Mouse (Mus musculus) gastrocnemius, postnatal 10 days (tissue): ENCODE results near the gene Atp5l. TPM values are rescaled to one million over a fixed set of nuclear protein-coding genes. Genes with fewer than 3 reads are reported as not detected.
"Not testable (repeated sequence)": the region's sequence is repeated elsewhere in the genome, so short reads cannot be mapped to it uniquely, and the experiment has no call there.

Source experiments
- DNase-seq: peaks from one replicate; pipeline ENCODE4 v3.0.0; 2021; ENCODE audit warnings: mixed read lengths
- long read RNA-seq, 2 experiments: library from polyadenylated mRNA; stranded (forward); transcript quantifications; one replicate each; pipeline ENCODE4 v2.0.0; 2021
- total RNA-seq, 2 experiments: library from RNA; stranded (reverse); gene quantifications; 2 replicates each; pipeline ENCODE4 v1.2.3; 2021

The Atp5l gene
- total RNA-seq: 100 to 1,000 TPM; 647 to 794 TPM
- long read RNA-seq, experiment 1, full-length matches to known transcripts: 289 of 290 reads
- long read RNA-seq, experiment 1, partial matches to known transcripts: 0 of 290 reads
- long read RNA-seq, experiment 1, other reads (novel, unspliced or antisense): 1 of 290 reads
- long read RNA-seq, experiment 2, full-length matches to known transcripts: 268 of 270 reads
- long read RNA-seq, experiment 2, partial matches to known transcripts: 0 of 270 reads
- long read RNA-seq, experiment 2, other reads (novel, unspliced or antisense): 2 of 270 reads

- peak; percentile 69 for DNase-seq
Observed at GRCm38 (mm10) chr9:44920374-44921122, at the start of gene Atp5l. Gene Atp5l, minus strand, starts transcription at chr9:44920742.

GRCm38 (mm10) chr9:44969450-44969849 lies 48.9 kb upstream of the Atp5l start:
- DNase-seq: no peak

DNA sequence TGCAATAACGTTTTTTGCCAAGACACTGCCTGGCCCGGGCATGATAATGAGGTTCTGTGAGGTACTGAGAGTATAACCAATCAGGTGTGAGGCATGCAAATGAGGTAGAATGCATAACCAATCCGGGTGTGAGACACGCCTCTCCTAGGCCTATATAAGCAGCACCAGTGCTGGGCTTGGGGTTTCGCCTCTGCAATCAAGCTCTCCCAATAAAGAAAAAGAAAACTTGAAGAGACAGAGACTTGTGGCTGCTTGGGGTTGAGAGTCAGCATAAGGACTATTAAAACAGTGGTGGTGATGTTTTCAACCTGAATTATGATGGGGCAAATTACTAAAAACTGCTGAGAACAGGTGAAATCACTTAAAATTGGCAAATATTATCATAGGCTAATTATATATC lies 47.2 kb upstream of the Atp5l start:
- not testable (repeated sequence) for DNase-seq

DNA sequence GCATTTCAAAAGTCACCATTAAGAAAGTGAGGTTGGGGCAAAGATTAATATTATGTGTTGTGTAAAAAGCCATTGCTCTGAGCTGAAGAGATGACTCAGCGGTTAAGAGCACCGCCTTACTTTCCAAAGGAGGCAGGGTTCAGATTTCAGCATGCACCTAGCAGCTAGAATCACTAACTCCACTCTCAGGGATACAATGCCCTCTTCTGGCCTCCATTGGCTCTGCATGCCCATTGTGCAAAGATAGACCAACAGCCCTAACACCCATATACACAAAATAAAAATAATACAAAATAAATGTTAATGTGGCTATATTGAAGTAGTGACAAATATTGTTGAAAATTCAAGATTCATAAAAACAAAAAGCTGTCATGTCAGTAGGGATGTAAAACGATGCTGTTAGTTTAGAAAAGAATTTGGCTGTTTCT lies 46.3 kb upstream of the Atp5l start:
- DNase-seq: peak; percentile 63

GRCm38 (mm10) chr9:44965833-44966466 lies 45.4 kb upstream of the Atp5l start:
- DNase-seq: no peak

DNA sequence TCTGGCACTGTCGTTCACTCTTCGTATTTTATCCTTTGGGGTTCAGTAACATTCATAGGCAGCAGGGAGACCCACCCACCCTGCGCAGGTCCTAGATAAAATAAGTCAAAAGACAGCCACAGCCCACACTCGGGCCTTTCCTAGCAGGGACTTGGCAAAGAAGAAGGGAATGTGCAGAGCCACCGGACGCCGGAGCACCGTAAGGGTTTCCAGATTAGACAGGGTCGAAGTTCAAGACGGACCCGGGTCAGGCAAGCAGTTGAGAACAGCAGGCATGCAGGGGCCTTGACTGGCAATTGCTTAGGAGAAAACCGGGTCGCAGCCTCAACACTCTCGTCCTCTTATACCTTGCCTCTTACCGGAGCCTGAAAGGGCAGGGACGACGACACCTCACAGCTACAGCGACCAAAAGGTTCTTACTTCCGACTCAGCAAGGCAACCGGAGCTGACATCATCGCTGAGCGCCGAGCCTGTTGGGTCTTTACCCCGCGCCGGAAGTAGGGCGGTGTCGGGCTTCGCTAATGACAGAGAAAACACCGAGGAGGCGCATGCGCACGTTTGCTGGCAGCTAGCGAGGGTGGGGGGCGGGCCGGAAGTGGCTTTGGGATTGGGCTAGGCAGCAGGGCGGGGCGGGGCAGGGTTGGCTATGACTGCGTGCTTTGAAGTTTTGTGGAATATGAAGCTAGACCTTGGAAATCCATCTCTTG lies 44.7 kb upstream of the Atp5l start, which contains the start of gene Ube4a:
TSS of gene Ube4a (minus strand) at position 475 of the 707 bp plus-strand sequence.
- DNase-seq: peak; percentile 99

DNA sequence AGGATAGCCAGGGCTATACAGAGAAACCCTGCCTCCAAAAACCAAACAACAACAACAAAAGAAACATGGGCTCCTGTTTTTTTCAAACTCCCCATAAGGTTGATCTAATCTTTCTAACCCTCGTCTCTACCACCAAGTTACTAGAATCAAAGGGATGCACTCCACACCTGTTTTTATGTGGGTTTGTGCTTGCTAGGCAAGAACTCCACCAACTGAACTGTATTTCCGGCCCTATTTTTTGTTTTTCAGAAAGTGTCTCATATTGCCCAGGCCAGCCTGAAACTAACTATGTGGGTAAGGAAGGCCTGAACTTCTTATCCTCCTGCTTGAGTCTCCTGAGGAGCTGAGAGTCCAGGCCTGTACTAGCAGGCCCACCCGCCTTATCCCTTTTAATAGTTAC lies 33.9 kb upstream of the Atp5l start:
- DNase-seq: no peak

- no peak for DNase-seq
Observed at GRCm38 (mm10) chr9:44947836-44948235, 27.3 kb upstream of the Atp5l start.

DNA sequence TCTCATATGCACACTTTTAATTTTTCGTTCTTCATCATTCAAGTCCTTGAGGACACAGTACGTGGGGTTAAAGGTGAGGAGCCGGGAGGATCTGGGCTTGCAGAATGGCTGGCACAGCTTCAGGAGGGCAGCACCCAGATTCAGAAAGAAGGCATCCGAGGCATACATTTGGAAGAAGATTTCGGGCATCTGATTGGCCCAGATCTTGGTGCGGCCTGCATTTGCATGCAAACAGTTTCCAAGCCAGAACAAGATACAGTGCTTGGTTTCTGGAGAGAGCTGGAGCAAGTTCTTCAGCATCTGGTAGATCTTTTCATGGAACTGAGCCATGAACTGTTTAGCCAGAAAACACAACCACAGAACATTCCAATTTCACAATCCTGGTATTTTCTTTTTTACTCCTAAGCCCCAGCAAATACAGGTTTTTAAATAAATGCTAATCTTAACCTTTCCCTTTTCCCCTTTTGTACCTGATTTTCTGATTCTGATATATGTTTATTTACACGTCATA lies 25.7 kb upstream of the Atp5l start:
- no peak for DNase-seq

DNA sequence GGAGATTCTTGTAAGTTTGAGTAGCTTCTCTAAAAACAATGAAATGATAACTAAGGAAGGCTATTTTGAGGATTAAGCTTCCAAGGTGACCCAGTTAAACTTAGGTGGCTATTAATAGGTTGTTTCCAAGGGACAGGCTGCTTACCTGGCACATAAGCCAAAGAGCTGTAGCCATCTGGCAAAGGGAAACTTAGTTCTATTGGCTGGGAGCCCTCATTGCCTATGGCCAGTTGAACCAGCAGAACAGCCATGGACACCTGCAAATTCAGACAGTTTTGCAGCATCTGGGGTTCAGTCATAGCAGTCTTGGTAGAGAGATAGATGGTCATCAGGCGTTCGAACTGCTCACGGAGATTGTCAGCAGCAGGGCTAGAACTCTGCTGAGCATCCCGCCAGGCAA lies 21.9 kb upstream of the Atp5l start:
- no peak for DNase-seq

- no peak for DNase-seq
Observed at GRCm38 (mm10) chr9:44941756-44942155, 21.2 kb upstream of the Atp5l start.

- no peak for DNase-seq
Observed at GRCm38 (mm10) chr9:44921543-44921942, 1.0 kb upstream of the Atp5l start.

- no peak for DNase-seq
Observed at GRCm38 (mm10) chr9:44921123-44921468, 554 bp upstream of the Atp5l start.

DNA sequence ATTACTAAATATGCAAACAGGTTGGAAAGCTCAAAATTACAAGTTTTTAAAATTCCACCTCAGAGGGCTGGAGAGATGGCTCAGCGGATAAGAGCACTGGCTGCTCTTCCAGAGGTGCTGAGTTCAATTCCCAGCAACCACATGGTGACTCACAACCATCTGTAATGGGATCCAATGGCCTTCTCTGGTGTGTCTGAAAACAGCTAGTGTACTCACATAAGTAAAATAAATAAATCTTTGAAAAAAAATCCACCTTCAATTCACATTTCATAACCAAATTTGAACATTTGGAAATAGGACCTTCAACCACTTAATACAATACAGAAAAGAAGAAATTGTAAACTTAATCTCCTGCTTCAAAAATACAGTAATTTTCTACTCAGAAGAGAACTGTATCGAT lies 936 bp downstream of the Atp5l start:
- no peak for DNase-seq

DNA sequence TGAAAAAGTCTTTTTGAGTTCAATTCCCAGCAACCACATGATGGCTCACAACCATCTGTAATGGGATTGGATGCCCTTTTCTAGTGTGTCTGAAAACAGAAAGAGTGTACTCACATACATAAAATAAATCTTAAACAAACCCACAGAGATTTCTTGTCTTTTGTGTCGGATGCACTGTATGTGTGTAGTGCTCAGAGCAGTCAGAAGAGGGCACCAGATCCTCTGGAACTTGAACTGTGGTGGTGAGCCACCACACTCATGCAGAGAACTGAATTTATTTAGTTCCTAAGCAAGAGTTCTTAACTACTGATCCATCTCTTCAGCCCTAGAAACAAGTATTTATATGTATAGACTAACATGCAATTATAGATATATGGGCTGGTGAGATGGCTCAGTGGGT lies 4.3 kb downstream of the Atp5l start:
- peak; percentile 27 for DNase-seq

DNA sequence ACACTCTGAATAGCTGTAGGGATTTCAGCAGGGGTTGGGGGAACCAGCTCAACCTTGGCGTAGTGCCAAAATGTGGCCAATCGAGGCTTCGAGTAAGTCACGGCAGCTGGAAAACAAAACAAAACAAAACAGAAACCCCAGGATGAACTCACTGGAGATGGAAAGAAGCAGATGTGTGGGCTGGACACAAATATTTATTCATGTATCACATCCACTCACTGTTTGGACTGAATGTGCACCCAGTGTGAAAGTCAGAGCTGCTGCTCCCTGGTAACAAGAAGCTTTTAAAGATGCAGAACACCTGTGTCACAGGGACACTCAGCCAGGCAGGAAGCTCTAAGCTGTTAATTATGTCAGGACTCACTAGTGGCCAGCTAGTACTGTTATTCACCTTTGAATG lies 5.8 kb downstream of the Atp5l start:
- DNase-seq: no peak

DNA sequence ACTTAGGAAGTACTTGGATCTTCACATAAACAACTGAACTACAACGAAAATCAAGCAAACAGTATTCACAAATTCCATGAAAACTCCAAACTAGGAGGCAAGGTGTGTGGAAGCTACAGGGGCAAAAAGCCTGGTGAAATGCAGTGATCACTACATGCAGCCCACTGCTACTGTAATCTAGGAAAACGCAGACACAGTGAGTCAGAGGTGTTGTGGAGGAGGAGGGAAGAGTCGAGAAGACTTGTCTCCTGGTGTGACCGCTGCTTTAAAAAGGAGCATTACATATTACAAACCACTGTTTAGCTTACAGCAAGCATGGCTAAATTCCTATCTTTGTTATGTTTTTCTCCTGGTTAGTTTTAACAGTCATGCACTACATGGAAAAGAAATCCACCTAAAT lies 9.2 kb downstream of the Atp5l start:
- DNase-seq: no peak

- no peak for DNase-seq
Observed at GRCm38 (mm10) chr9:44905620-44906019, 14.9 kb downstream of the Atp5l start.

- peak; percentile 53 for DNase-seq
Observed at GRCm38 (mm10) chr9:44904964-44905363, 15.6 kb downstream of the Atp5l start.

DNA sequence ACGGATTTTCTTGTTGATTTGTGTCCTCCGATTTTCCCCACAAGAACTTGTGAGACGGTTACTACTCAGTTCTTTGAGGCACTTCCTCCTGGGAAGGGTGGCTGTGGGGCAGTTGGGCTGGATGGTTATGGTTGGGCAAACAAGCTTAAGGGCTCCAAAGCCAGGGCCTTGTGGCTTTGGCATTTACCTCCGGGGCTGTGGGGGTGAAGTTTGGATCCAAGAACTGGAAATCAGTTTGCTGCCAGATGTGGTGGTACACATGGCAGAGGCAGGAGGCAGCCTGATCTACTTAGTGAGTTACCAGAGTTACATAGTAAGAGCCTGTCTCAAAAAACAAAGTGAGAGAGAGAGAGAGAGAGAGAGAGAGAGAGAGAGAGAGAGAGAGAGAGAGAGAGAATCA lies 16.7 kb downstream of the Atp5l start:
- DNase-seq: no peak

DNA sequence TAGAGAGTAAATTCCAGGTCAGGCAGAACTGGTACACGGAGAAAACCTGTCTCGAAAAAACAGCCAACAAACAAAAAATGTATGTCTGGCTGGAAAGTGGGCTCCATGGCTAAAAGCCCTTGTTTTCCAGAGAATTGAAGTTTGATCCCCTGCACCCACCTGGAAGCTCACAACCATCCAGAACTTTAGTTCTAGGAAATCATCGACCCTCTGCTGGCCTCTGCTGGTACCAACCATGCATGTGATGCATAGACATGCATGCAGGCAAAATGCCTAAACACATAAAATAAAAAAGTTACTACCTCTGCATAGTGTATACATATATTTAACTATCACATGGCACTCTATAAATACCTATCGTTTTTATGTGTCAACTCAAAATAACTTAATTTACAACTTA lies 20.1 kb downstream of the Atp5l start:
- DNase-seq: no peak

DNA sequence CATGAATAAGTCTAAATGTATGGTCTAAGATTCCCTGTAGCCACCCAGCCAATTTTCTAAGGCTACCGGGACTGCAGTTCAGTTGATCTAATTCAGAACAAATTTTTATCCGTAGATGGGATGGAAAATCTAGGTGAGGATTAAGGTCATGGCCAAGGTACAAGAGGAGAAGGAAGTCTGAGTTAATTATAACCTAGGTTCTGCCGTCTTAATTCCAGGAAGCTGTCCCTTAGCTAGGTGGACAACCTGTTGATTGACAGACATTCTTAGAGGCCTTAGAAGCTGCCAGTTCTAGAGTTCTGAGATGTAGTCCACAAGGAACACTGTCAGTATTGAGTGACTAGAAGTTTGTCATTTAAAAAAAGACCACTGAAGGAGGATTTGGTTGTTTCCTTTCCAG lies 20.8 kb downstream of the Atp5l start:
- DNase-seq: no peak

DNA sequence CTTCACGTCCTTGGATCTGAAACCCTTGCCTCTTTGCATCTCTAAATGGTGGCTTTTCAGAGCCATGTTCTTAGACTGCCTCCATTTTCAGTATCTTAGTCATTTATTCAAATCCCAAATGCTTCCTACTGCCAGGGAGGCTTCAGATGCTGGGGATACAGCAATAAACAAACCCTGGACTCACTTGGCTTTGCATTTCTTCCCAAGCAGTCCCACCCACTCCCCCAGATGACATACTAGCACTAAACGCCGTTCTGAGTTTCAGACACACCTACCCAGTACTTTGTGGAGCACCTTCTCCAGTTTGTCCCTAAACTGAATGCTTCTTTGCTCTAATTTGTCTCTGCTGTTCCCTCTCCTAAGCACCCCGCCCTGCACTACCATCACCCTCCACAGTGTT lies 23.5 kb downstream of the Atp5l start:
- no peak for DNase-seq
